Mouse (Mus musculus) 416B (cell line): ENCODE results near the gene Glce.

Source experiments
- DNase-seq: peaks from one replicate; pipeline ENCODE4 v3.0.0; 2011; ENCODE audit warnings: low read depth

The Glce gene

GRCm38 (mm10) chr9:62122508-62123215 is at the start of gene Glce:
Gene Glce (minus strand): TSS chr9:62122655.
- DNase-seq = peak; percentile 98

GRCm38 (mm10) chr9:62172239-62172638 is 49.8 kb upstream of the Glce start:
- no peak for DNase-seq

DNA sequence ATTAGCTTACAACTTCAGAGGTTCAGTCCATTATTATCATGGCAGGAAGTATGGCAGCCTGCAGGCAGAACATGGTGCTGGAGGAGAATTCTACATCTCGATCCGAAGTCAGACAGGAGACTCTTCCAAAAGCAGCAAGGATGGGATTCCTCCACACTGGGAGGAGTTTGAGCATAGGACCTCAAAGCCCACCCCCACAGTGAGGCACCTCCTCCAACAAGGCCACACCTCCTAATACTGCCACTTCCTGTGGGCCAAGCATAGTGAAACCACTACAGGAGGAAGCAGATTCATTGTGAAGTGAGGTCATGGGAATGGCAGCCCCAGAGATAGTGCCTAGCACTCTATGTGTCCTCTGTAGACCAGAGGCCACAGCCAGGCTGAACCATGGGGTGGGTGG is 48.5 kb upstream of the Glce start:
- peak; percentile 14 for DNase-seq

DNA sequence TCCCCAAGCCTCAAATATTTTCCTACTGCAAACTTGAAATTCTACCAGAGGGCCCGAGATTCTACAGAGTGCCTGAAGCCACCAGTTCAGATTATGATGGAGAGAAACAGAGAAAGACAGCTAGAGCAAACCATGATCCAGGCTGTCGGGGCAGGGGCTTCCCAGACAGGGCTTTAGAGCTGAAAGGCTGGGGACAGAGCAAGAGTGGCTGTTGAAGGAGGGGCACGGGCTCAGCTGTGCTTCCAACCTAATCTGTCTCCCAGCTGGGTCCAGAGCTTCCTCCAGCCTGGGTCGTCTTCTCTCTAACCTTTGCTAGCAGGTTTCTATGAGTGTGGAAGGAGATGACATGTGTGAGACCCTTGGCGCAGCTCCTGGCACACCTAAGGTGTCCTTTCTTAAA is 44.2 kb upstream of the Glce start:
- no peak for DNase-seq

DNA sequence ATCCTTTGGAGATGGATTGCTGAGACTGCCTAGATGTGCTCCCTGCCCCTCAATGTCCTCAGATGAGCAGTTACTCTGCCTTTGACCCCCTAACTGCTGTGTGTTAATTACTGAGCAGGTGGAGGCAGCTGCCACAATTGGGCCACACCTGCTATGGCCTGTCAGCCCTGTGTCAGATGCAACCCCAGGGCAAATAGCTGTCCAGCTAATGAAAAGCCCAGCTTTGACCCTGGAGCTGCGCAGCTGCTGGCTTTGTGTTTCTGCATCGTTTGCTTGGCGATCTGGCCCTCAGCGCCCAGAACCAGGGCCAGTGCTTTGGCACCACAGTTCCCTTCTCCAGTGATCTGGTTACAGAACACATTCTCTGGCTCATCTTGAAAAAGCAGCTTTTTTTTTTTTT is 43.7 kb upstream of the Glce start:
- DNase-seq = no peak

GRCm38 (mm10) chr9:62162889-62163291 is 40.4 kb upstream of the Glce start:
- no peak for DNase-seq

DNA sequence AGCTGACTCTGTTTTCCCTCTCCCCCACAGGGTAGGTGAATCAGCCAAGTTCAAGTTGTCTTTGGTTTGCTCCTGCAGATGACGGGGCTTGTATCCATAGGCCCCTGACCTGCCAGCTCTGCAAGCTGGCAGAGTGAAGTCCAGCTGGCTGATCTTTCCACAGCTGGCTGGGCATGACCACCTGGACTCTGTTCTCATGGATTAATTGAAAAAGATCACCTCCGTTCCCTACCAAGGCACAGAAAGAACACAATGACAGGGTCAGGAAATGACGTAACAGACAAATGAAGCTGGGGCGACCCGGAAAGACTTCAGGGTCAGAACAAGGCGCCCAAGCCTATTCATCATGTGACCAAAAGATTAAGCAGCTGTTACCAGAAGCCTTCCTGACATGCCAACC is 38.3 kb upstream of the Glce start:
- no peak for DNase-seq

DNA sequence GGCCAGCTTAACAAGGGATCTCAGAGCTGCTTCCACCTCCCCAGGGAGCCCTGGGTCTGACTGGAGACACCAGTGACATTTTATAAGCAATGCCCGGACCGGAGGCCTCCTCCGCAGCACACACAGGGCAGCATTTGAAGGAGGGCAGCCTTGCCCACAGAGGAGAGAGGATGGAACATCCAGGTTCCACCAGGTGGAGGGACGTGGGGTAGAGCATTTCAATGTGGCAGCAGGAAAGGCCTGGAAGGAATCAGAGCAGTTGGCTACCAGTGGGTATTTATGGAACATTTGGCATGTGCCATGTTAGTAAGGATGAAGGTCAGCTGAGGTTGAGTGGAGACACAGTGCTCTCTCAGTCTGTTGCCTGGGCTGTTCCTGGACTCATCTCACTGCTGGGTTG is 36.3 kb upstream of the Glce start:
- DNase-seq = no peak

DNA sequence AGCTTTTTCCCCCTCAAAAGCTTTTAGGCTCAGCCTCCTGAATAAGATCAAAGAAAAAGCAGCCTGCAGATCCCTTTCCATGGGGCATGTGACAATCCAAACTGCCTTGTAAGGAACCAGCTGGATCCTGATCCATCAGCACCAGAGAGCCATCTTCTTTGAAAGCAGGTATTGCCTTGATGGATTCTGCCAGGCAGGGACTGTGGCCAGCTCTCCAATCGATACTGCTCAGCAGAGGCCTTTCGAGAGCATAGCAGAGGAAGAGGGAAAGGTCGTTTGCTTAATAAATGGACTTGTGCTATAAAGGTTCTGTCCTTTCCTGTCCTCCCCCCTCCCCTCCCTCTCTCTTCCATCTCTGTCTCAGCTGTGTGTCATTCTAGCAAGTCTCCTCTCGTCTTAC is 33.4 kb upstream of the Glce start:
- DNase-seq = no peak

DNA sequence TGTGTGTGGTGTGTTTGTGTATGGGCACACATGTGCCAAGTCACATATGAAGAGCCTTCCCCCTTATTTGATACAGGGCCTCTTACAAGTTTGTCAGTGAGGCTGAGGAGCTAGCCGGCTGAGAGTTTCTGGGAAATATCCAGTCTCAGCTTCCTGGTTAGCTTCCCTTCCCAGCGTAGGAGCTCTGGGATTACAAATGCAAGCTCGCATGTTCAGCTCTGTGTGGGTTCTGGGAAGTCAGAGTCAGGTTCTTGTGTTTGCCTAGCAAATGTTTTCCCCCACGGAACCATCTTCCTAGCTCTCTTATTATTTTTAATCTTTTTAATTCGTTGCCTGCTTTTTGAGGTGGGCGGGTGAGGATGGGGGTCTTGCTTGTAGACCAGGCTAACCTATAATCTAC is 32.9 kb upstream of the Glce start:
- no peak for DNase-seq

DNA sequence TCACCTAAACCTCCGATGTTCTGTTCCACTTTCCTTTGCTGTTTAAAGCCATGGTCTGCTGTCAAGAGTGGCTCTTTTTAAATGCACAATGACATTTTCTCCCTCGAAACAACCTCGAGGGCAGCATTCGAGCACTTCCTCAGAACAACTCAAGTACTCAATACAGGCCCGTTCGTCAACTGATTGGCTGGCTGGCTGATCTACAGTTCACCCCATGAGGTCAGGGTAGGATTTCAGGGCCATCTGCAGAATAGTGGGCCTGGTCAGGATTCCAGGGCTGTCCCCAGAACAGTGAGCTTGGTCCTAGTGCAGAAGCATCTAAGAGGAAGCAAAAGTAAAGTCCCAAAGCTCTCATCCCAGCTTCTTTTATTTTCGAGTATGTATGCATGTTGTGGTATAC is 32.5 kb upstream of the Glce start:
- no peak for DNase-seq

DNA sequence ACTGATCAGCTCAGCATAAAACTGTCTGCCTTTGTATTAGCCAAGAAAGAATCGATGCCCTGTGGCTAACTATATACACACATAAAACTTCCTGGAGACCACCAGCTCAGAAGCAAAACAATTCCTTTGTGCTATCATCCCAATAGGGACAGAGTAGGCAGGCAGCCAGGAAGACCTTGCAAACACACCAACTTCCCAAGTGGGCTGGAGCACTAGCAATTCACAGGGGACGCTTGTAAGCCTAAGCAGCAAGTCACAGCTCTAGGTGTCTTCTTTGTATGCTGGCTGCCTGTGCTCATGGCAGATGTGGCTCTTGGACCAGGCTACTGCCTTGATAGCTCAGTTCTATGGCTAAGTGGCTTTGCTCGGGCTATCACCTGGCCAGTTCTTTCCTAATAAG is 32.1 kb upstream of the Glce start:
- DNase-seq = no peak

GRCm38 (mm10) chr9:62153263-62153662 is 30.8 kb upstream of the Glce start:
- DNase-seq = no peak

DNA sequence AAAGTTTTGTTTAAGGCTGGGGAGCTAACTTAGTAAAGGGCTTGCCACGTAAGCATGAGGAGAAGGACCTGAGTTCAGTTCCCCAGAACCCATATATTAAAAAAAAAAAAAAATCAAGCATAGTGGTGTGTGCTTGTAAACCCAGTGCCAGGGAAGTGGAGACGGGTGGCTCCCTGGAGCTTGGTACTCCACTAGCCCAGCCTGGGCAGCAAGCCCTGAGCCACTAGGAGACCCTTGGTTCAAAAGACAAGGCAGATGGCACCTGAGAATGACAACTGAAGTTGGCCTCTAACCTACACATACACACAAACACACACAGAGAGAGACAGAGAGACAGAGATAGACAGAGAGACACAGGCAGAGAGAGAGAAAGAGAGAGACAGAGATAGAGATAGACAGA is 30.1 kb upstream of the Glce start:
- no peak for DNase-seq

GRCm38 (mm10) chr9:62145198-62145597 is 22.7 kb upstream of the Glce start:
- no peak for DNase-seq

GRCm38 (mm10) chr9:62143428-62143827 is 21.0 kb upstream of the Glce start:
- no peak for DNase-seq

GRCm38 (mm10) chr9:62139027-62139426 is 16.6 kb upstream of the Glce start:
- no peak for DNase-seq

GRCm38 (mm10) chr9:62137259-62137658 is 14.8 kb upstream of the Glce start:
- peak; percentile 73 for DNase-seq

DNA sequence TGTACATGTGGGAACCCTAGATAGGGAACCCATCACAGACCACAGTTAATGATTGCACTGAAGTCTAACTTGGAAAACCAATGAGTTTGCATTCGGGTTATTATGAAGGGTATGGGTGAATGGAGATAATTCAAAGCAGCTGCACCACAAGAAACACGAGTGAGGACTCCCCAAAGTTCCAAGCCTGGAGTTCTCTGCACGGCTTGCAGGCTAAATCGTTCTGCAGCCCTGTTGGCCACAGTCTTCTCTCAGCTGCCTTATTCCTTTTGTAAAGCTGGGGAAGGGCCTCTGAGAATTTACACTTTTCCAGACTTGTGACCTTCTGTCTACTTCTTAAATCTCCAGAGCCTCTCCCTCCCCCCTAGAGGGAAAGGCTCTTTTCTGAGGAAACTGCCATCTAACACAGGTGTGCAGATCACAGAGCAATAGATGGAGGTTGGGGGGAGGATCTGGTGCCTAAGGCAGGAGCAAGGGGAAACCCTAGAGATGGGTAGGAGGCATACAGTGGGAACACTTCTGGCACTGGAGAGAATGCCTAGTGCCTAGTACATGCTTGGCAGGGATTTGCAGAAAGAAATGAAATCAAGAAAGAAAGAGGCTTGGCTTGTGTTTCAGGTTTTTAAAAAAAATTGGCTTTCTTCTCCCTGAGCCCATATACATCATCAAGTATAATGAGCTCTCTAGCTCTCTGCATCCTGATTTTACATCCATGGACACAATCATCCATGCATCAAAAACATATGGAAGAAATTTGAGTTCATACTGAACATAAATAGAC is 9.7 kb upstream of the Glce start:
- DNase-seq = no peak

DNA sequence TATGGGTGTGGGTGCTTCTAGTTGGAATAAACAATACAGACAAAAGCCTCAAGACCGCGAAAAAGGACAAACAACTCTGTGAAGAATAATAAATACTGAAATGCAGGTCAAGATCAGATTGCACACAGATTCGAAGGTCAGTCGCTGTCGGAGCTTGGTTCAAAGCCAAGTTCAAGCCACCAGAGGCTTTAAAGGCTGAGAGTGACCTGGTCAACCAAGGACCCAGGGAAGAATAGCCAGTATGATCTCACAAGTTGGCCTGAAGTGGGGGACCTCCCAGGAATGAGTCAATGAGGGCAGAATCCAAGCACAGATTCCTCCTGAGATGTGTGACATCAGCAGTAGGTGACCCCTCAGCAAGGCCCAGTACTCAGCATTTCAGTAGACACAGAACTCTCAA is 8.3 kb upstream of the Glce start:
- DNase-seq = no peak

DNA sequence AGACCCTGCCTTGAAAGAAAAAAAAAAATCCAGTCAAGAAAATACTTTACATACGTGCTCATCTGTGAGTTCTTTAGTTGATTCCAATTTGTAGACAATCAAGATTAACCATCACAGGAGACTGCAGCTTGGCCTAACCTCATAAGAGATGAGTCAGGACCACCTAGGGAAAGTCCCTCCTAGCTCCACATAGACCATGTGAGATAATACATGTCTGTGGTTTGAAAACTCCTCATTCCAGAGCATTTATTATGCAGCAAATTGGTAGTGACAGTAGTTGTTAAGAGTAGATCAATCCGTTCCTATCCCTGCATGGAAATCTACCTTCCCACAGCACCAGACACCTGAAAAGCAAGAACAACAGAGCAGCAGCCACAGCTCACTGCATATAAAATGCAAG is 5.6 kb upstream of the Glce start:
- DNase-seq = no peak

DNA sequence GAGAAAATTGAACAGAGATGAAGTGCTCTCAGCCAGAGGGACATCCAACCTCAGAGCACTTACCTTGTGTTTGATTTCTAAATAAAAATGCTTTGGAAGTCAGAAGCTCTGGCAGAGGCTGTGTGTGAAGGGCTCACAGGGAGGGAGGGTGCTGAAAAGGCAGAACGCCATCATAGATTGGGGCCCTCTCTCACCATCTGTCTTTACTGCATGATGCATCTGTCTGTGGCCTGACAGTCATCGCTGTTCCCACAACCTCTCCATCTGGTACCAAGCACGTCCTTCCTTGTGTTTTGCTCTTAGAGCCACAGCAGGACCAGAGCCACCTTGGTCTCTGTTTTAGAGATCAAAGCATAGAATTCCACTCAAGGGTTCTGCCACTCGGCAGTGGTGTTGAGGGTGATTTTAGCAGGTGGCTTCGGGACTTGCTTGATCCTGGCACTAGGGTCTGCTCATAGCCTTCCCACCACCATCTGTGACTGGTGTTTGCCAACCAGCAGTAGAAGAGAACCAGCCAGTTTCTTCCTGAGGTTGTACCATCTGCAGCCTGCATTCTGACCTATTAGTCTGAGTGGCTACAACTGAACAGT is 3.6 kb upstream of the Glce start:
- DNase-seq = no peak

GRCm38 (mm10) chr9:62124266-62124665 is 1.8 kb upstream of the Glce start:
- DNase-seq = no peak
